Mouse (Mus musculus) hindbrain, embryonic 15.5 days (tissue): ENCODE measurements around the gene Usp18. TPM values are rescaled to one million over a fixed set of nuclear protein-coding genes. Genes with fewer than 3 reads are reported as not detected.

Experiments used
- ATAC-seq: fragments of 200-750 bp; cut with Nextera tagmentation; 2 replicates; pipeline ENCODE4 v1.8.0; 2017; ENCODE audit warnings: low read depth, moderate number of reproducible peaks, moderate TSS enrichment; ENCODE audit not compliant: low FRiP score
- H3K27ac ChIP-seq: fragments of 300-500 bp; sonication (generic); replicated peaks from 2 replicates; pipeline ENCODE4 v1.5.1; 2015; ENCODE audit warnings: mild to moderate bottlenecking, inconsistent platforms
- H3K27me3 ChIP-seq: fragments of 300-500 bp; sonication (generic); 2 replicates; pipeline ENCODE4 v1.6.1; 2015; ENCODE audit warnings: control low read depth, inconsistent platforms
- H3K36me3 ChIP-seq: fragments of 300-500 bp; sonication (generic); 2 replicates; pipeline ENCODE4 v1.6.1; 2015; ENCODE audit warnings: control low read depth, inconsistent platforms
- H3K4me1 ChIP-seq: fragments of 300-500 bp; sonication (generic); replicated peaks from 2 replicates; pipeline ENCODE4 v1.6.1; 2015; ENCODE audit warnings: control low read depth, inconsistent platforms
- H3K4me2 ChIP-seq: fragments of 300-500 bp; sonication (generic); 2 replicates; pipeline ENCODE4 v1.6.1; 2015; ENCODE audit warnings: moderate library complexity, mild to moderate bottlenecking, inconsistent platforms
- H3K4me3 ChIP-seq: fragments of 300-500 bp; sonication (generic); 2 replicates; pipeline ENCODE4 v1.5.1; 2015; ENCODE audit warnings: mild to moderate bottlenecking, inconsistent platforms
- H3K9ac ChIP-seq: fragments of 300-500 bp; sonication (generic); 2 replicates; pipeline ENCODE4 v1.6.1; 2015; ENCODE audit warnings: inconsistent platforms
- H3K9me3 ChIP-seq: fragments of 300-500 bp; sonication (generic); 2 replicates; pipeline ENCODE4 v1.6.1; 2016; ENCODE audit warnings: control low read depth, inconsistent platforms
- WGBS: fragments of 180-500 bp; shearing (Covaris S2); methylation state at CpG from one replicate; pipeline ENCODE4 v1.1.7; 2015; 5-methylcytosine and 5-hydroxymethylcytosine counted together
- polyA plus RNA-seq: library from polyadenylated mRNA; unstranded; fragments of >200 nt; fragmentation: Nextera tagmentation; extraction: Ambion mirVana; gene quantifications from 2 replicates; pipeline ENCODE4 v1.2.1, GENCODE M21; 2015

Gene Usp18
- polyA plus RNA-seq, 1 experiment from 2014 or later: 1.8 TPM

DNA sequence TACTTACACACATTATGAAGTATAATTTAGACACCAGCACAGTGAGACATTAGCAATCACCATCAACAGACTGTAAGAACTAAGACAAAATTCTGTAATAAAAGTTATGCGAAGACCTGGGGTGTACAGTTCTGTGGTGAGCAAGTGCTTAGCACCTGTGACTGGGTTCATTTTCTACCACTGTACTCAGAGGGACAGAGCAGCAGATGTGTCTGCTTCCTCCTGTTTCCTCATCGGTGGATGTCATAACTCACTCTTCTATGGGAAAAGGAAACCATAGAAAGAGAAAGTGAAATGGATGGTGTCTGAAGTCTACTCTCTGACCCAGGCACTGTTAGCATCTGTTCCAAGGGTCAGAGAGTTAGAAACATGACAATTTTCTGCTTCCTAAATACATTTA lies 19.0 kb upstream of the Usp18 start:
- Histone ChIP-seq H3K4me3 (no peak overlapping the region), H3K4me2 (no peak overlapping the region), H3K4me1 (no peaks in the 10 kb centered on the region), H3K9ac (no peak overlapping the region), H3K27me3 (no peaks in the 10 kb centered on the region), H3K27ac (no peak overlapping the region), H3K9me3 (no peaks in the 10 kb centered on the region), H3K36me3 (no peaks in the 10 kb centered on the region)
- WGBS: 89% methylated on average over 2 of the region's 2 CpGs
- no peak for ATAC-seq

DNA sequence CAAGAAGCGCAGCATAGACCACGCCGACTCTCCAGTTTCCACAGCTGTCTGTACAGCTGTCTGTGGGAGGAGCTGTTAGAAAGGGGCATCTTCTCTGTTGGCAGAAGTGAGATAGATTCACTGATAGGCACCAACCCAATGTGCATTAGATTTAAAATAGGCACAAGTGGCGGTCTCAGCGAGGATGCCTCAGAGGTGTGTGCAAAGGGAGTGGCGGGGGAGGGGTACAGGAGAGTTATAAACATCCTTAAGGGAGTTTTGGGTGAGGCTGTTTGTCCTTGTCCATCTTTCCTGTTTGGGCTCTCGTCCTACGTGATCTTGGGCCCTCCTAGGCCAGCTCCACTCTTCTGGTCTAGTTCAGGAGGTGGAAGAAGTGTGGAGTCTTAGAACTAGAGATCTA lies 17.3 kb upstream of the Usp18 start:
- no peaks in the 10 kb centered on the region for H3K9me3 ChIP-seq
- no peaks in the 10 kb centered on the region for H3K4me1 ChIP-seq
- ATAC-seq: no peak
- WGBS: 75% methylated on average over 8 of the region's 8 CpGs
- no peak overlapping the region for H3K4me2 ChIP-seq
- H3K27me3 ChIP-seq: no peaks in the 10 kb centered on the region
- no peak overlapping the region for H3K9ac ChIP-seq
- H3K4me3 ChIP-seq: no peak overlapping the region
- H3K36me3 ChIP-seq: no peaks in the 10 kb centered on the region
- no peak overlapping the region for H3K27ac ChIP-seq

DNA sequence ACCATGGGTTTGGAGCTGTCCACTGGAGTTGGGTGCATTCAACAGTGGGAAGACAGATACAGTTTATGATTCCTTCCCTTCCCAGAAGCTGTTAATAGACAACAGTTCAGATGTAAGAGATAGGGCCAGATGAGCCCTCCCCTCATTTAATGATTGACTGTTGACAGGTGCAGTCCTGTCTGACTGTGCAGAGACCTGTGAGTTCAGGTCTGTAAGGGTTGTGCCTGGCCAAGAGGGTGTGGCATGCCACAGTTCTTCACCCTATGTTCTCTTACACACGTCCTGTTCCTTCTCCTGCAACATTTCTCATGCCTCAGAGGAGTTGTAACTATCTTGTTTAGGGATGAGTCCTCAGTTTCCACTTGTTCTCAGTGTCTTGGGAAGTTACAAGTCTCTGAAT lies 13.1 kb upstream of the Usp18 start:
- Histone ChIP-seq H3K4me2 (no peak overlapping the region), H3K4me1 (no peaks in the 10 kb centered on the region), H3K9ac (no peak overlapping the region), H3K4me3 (no peak overlapping the region), H3K27me3 (no peaks in the 10 kb centered on the region), H3K9me3 (no peaks in the 10 kb centered on the region), H3K36me3 (no peaks in the 10 kb centered on the region), H3K27ac (no peak overlapping the region)
- ATAC-seq: no peak
- 80% methylated on average over 1 of the region's 1 CpGs for WGBS

DNA sequence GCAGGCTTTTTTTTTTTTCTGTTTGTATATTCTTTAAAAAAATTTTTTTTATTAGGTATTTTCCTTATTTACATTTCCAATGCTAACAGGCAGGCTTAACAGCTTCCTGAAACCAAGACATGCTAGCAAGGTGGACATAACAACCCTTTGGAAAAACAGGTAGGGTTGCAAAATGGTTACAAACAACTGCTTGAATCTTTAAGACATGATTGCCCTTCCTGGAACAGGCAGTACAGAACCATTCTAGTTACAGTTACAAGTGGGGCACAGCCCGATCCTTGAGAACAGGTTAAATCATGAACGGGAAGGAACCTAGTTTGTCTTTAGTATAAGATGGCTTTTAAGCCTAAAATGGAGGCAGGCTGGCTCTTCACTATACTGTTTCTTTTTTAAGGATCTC lies 9.3 kb upstream of the Usp18 start:
- Histone ChIP-seq H3K4me1 (no peaks in the 10 kb centered on the region), H3K9ac (no peak overlapping the region), H3K27me3 (no peaks in the 10 kb centered on the region), H3K4me2 (no peak overlapping the region), H3K36me3 (no peaks in the 10 kb centered on the region), H3K9me3 (no peaks in the 10 kb centered on the region), H3K27ac (no peak overlapping the region), H3K4me3 (no peak overlapping the region)
- ATAC-seq: no peak
- 92% methylated on average over 2 of the region's 2 CpGs for WGBS

DNA sequence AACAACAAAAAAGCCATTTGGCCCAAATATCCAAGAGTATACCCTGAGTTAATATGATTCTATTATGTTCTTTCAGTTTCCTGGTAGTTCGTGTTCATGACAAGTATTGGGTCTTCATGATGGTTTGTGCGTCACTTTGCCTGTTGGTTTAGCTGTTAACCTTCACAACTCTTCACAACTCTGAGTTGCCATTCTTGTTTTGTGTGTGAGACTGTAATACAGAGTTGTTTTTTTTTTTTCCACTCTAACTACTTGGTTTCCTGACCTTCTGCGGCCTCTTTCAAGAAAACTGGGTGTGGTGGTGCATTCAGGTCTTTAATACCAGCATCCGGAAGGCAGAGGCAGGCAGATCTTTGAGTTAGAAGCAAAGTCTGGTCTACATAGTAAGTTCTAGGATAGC lies 7.5 kb upstream of the Usp18 start:
- no peak for ATAC-seq
- Histone ChIP-seq H3K9me3 (no peaks in the 10 kb centered on the region), H3K9ac (no peak overlapping the region), H3K36me3 (no peaks in the 10 kb centered on the region), H3K27me3 (no peaks in the 10 kb centered on the region), H3K4me2 (no peak overlapping the region), H3K4me1 (no peaks in the 10 kb centered on the region), H3K4me3 (no peak overlapping the region), H3K27ac (no peak overlapping the region)
- WGBS: 97% methylated on average over 4 of the region's 4 CpGs

DNA sequence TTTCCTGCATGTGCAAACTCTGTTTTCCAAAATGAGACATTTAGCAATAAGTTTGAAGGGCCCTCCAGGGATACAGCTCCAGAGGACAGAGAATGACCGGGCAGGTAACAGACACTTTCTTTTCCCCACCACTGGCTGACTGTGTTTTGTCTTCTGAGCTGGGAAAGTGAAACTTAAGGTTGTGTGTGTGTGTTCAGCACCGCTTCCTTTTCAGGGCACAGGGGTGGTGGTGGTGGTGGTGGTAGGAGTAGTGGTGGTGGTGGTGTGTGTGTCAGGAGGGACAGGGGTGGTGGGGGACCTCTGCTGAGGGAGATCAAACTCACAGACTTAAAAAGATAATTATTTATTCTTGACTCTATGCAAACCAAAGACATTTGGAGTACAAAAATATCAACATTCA lies 3.9 kb upstream of the Usp18 start:
- H3K27me3 ChIP-seq: 0 out of 2 replicates have a peak, but pooled peaks cover 2% of the 10 kb centered on the region
- no peak overlapping the region for H3K4me3 ChIP-seq
- no peaks in the 10 kb centered on the region for H3K36me3 ChIP-seq
- H3K4me2 ChIP-seq: no peak overlapping the region
- no peaks in the 10 kb centered on the region; the same call in 1 of the 2 replicates for H3K4me1 ChIP-seq
- no peak overlapping the region for H3K9ac ChIP-seq
- H3K27ac ChIP-seq: no peak overlapping the region
- no peaks in the 10 kb centered on the region for H3K9me3 ChIP-seq
- WGBS: 88% methylated on average over 2 of the region's 2 CpGs
- no peak for ATAC-seq

DNA sequence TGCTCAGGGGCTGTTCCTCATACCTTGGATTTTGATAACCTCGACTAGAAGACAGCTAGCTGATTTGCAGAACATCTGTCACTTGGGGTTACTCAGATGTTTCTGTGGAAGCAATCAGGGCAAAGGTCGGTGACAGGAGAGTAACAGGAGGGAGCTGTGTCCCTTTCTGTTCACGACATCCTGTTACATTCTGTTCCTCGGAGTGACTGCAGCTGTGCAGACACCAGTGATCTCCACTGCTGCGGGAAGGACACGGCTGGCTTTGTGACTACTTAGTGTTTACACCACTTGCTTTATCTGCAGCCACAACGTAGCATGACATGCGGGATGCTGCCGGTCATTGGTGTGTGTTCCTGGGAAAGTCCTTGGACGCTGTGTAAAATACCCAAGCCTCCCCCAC lies 2.5 kb upstream of the Usp18 start:
- WGBS: 72% methylated on average over 10 of the region's 10 CpGs
- Histone ChIP-seq H3K9me3 (no peaks in the 10 kb centered on the region), H3K9ac (no peak overlapping the region)

DNA sequence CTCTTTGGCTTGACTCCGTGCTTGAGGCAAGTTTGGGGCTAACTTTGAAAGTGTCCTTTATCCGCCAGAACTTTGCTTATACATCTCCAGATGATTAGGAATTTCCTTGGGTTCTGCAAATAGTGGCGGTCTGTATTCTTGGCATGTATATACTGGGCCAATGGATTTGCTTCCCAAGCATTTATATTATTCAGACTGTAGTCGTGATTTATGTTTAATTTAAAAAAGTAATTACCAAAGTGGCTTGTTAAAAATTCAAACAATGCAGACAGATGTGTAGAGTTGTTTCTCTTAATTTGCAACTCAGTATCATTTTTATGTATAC lies 293 bp downstream of the Usp18 start:
- no peaks in the 10 kb centered on the region for H3K36me3 ChIP-seq
- no peaks in the 10 kb centered on the region for H3K9me3 ChIP-seq
- H3K4me1 ChIP-seq: no peaks in the 10 kb centered on the region; the same call in 1 of the 2 replicates
- peak overlapping the region; percentile 91 for H3K4me2 ChIP-seq
- H3K4me3 ChIP-seq: peak overlapping the region; percentile 48
- 15% methylated on average over 4 of the region's 4 CpGs for WGBS
- H3K9ac ChIP-seq: peak overlapping the region; percentile 45
- ATAC-seq: peak; percentile 59; the same call in 1 of the 2 replicates
- 0 out of 2 replicates have a peak, but pooled peaks cover 2% of the 10 kb centered on the region for H3K27me3 ChIP-seq
- no peak overlapping the region for H3K27ac ChIP-seq

More for the DNA sequence above, 2.5 kb upstream of the Usp18 start:
- no peak overlapping the region for H3K27ac ChIP-seq
- no peaks in the 10 kb centered on the region; the same call in 1 of the 2 replicates for H3K4me1 ChIP-seq
- H3K4me2 ChIP-seq: no peak overlapping the region
- H3K4me3 ChIP-seq: no peak overlapping the region
- H3K36me3 ChIP-seq: no peaks in the 10 kb centered on the region
- ATAC-seq: no peak
- 0 out of 2 replicates have a peak, but pooled peaks cover 2% of the 10 kb centered on the region for H3K27me3 ChIP-seq

DNA sequence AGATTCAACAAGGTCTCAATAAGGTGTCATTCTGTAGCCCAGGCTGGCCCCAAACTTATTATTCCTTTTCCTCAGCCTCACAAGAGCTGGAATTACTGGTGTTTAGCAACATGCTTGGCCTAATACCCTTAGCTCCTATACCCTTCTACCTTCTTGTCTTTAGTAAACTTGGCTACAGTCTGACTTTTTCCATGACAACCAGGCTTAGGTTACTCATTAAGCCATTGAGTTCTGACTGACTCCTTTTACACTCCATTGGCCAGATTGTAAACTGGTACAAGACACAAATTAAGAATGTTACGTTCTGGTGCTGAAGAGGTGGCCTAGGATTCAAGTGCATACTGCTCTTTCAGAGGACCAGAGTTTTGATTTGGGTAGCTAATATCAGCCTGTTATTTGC lies 4.7 kb downstream of the Usp18 start:
- H3K4me3 ChIP-seq: no peak overlapping the region
- no peak overlapping the region for H3K27ac ChIP-seq
- H3K9me3 ChIP-seq: no peaks in the 10 kb centered on the region
- H3K4me1 ChIP-seq: no peaks in the 10 kb centered on the region; the same call in 1 of the 2 replicates
- no peak for ATAC-seq
- H3K27me3 ChIP-seq: 0 out of 2 replicates have a peak, but pooled peaks cover 2% of the 10 kb centered on the region
- H3K4me2 ChIP-seq: no peak overlapping the region
- no peaks in the 10 kb centered on the region for H3K36me3 ChIP-seq
- WGBS: 50% methylated on average over 1 of the region's 1 CpGs
- no peak overlapping the region for H3K9ac ChIP-seq

DNA sequence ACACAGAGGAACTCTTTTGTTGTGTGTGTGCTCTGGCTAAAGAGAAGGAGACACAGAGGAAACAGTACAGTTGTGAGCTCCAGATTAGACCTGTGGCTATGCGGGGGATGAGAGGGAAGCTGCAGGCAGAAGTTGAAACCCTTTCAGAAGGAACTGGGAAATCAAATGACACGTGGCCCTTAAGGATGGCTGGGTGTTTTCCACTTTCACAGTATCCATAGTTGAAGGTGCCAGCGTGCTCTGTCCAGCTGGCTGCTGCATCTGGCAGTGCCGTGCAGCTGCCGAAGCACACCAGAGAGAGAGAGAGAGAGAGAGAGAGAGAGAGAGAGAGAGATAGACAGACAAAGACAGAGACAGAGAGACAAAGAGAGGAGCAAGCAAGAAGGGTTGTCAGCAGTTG lies 5.5 kb downstream of the Usp18 start:
- H3K9ac ChIP-seq: no peak overlapping the region
- WGBS: 86% methylated on average over 5 of the region's 5 CpGs
- no peak overlapping the region for H3K27ac ChIP-seq

DNA sequence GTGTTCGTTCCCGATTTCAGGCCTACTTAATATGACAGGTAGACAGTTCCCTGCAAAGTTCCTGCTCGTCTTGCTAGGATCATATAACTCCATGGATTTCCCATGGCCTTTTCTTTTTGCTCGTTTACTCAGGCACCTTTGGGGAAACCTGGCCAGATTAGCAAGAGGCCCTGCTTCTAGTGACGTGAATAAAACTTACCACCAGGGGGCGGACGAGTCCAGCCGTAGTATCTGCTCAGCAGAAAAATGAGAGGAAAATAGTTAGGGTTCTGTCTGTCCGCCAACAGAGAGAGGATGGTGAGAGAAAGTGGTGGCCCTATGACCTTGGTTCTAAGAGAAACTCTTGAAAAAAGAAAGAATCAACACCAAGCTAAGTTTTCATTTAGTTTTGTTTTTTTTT lies 14.8 kb downstream of the Usp18 start:
- Histone ChIP-seq H3K4me2 (no peak overlapping the region), H3K4me3 (no peak overlapping the region), H3K9ac (no peak overlapping the region), H3K27ac (no peak overlapping the region), H3K27me3 (no peaks in the 10 kb centered on the region), H3K4me1 (no peaks in the 10 kb centered on the region), H3K9me3 (no peaks in the 10 kb centered on the region), H3K36me3 (no peaks in the 10 kb centered on the region)
- WGBS: 34% methylated on average over 9 of the region's 9 CpGs
- ATAC-seq: no peak

More for the DNA sequence above, 5.5 kb downstream of the Usp18 start:
- Histone ChIP-seq H3K9me3 (no peaks in the 10 kb centered on the region), H3K4me1 (no peaks in the 10 kb centered on the region), H3K4me3 (no peak overlapping the region), H3K27me3 (0 out of 2 replicates have a peak, but pooled peaks cover 1% of the 10 kb centered on the region), H3K36me3 (no peaks in the 10 kb centered on the region), H3K4me2 (no peak overlapping the region)
- ATAC-seq: no peak

DNA sequence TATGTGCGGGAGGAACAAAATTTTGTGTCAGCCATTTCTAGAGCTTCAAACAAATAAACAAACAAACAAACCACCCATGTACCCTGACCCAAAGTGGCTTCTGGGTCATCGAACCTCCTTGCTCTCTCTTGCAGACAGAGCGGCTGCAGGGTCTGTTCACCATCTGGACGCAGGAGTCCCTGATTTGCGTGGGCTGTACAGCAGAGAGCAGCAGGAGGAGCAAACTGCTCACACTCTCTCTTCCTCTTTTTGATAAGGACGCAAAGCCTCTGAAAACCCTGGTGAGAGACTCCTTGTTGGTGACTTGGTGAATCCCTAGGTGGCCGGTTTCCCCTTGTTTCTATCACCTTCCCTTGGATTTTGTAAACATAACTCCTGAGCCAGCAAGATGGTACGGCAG lies 15.5 kb downstream of the Usp18 start:
- no peak overlapping the region for H3K4me2 ChIP-seq

DNA sequence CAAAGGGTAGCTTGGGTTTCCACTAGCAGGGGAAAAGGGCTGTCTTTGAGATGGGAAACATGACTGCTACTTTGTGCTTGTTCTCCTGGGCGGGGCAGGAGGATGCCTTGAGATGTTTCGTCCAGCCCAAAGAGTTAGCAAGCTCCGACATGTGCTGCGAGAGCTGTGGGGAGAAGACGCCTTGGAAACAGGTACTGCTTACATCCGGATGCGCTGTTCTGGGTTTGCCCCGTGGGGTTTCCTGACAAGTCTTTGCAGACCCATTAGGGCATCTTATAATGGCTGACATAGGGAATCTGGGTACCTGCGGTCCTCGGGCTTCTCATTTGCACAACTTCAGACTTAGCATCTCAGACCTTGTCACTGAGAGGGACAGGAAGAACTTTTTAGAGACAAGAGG lies 16.3 kb downstream of the Usp18 start:
- Histone ChIP-seq H3K4me2 (no peak overlapping the region), H3K27ac (no peak overlapping the region), H3K9ac (no peak overlapping the region), H3K36me3 (no peaks in the 10 kb centered on the region), H3K27me3 (no peaks in the 10 kb centered on the region), H3K4me1 (no peaks in the 10 kb centered on the region), H3K4me3 (no peak overlapping the region), H3K9me3 (no peaks in the 10 kb centered on the region)
- ATAC-seq: no peak
- 88% methylated on average over 10 of the region's 10 CpGs for WGBS

More for the DNA sequence above, 15.5 kb downstream of the Usp18 start:
- Histone ChIP-seq H3K9ac (no peak overlapping the region), H3K27me3 (no peaks in the 10 kb centered on the region), H3K36me3 (no peaks in the 10 kb centered on the region), H3K9me3 (no peaks in the 10 kb centered on the region), H3K4me1 (no peaks in the 10 kb centered on the region), H3K4me3 (no peak overlapping the region), H3K27ac (no peak overlapping the region)
- ATAC-seq: no peak
- 82% methylated on average over 8 of the region's 8 CpGs for WGBS
